Mouse (Mus musculus) MEL-GATA-1-ER (cell line): ENCODE data around the gene Cd6.

ENCODE experiments used
- DNase-seq: peaks from one replicate; pipeline ENCODE4 v3.0.0-alpha.2; 2012; ENCODE audit warnings: low read depth; ENCODE audit errors: extremely low read depth

Cd6 gene

DNA sequence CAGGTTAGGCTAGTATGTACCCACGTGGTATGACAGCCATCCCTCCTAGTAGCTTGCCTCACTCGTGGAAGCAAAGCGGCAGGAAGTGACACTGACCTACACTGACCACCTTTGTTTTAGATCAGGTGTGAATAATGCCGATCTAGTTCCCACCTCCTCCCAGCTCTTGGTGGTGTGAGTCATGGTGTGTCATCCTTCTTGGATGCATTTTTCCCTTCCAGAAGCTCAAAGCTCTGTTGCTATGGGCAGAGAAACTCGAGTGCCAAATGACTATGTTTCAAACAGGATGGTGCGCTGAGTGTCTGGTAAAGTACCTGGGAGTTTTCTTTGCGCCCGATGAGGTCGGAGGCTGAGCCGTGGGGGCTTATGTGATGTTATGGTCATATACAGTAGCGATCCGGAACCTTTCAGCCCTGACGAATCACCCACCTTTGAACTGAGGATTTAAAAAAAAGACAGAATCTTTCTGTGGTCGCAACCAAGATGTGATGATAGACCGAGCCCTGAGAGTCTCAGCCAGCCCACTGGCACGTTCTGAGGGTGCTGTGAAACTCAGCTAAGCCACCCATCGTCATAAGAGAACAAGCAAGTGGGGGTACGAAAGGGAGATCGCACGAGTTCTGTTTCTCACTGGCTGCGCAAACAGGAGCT, 66.4 kb downstream of the Cd6 start:
- no peak for DNase-seq

DNA sequence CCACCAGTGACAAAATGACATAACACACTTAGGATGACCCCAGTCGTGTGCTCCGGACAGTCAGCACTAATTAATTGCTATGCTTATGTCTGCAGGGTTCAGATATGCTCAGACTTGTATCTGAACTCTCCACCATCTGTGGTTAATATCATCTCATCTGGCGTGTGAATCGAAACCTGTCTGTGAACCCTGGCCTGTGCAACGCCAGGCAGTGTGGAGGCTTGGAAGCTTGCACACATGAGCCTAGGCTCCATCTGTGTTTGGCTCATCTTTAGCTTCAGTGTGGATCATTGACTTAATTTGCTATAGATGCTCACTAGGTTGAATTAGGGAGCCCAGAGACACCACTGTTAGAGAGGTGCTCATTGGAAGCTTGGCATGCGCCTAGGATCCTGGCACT, 67.4 kb downstream of the Cd6 start:
- no peak for DNase-seq

- no peak for DNase-seq
Measured at GRCm38 (mm10) chr19:10761794-10762415, 68.0 kb downstream of the Cd6 start.

DNA sequence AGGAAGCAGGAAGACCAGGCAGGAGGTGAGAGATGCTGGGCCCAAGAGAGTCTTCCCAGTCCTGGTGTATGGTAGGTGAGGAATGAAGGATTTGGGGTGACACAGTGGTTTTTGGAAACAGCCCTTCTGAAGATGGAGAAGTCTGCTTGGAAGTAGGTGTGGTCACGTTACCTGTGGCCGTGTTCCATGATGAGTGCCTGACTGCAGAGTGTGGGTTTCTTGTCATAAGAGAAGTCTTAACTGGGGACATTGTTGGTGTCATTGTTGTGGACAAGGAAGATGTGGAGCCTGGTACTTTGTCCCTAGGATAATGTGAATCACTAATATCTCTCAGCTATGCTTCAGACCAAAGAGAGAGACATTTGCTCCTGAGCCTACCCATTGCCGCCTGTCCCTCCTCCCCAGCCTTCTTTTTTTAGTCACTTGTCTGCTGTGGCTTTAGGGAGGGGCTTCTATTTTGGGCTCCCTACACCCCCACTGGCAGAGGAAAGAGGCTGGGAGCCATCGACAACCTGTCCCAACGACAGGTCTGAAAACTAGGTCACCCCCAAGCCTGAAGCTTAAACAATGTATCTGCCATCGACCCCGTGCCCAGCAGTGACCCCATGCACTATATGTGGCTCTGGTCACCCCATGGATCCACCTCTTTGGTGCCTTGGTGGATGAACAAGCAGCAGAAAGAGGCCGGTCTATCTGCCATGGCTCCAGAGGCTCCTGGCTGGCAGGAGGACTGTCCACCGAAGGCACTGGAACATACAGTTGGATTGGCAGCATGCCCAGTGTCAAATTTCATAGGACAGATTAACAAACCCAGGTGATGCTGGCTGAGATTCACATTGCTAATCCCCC, 69.7 kb downstream of the Cd6 start:
- no peak for DNase-seq

DNA sequence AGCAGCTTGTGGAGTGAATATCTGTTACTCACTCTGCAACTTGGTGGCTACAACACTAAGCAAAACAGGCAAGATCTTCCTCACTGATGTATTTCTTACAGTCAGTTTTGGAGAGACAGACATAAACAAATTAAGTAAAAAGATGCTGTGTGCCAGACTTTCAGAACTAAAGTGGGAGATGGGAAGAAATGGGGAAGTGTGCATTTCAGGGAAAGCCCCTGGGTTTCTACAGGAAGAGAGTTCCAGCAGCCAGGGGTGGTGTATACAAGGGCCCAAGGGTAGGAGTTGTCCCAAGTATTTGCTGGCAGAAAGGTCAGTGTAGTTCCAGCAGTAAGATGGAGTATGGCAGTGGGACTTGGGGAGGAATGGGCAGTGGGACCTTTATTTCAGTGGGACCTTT, 70.3 kb downstream of the Cd6 start:
- DNase-seq: no peak

GRCm38 (mm10) chr19:10758708-10759107, 71.2 kb downstream of the Cd6 start:
- no peak for DNase-seq

- DNase-seq: no peak
Measured at GRCm38 (mm10) chr19:10757526-10757925, 72.3 kb downstream of the Cd6 start.

GRCm38 (mm10) chr19:10757125-10757524, 72.7 kb downstream of the Cd6 start:
- no peak for DNase-seq

- no peak for DNase-seq
Measured at GRCm38 (mm10) chr19:10752646-10753045, 77.2 kb downstream of the Cd6 start.

DNA sequence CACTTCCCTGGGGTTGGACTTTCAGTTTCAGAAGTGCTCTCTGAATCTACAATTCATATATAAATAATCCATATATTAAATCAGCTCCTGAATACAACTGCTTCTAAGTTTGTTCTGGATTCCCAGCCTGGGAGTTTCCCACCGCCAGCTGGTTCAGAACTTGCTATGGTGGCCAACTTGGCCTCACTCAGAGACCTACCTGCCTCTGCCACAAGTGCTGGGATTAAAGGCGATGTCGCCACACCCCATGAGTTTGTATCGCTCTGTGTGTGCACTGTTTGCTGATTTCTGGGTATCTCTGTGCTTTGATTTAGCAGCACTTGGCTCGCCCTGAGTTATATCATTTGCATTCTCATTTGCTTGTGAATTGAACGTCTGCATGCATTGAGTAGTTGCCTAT, 77.8 kb downstream of the Cd6 start:
- DNase-seq: no peak

DNA sequence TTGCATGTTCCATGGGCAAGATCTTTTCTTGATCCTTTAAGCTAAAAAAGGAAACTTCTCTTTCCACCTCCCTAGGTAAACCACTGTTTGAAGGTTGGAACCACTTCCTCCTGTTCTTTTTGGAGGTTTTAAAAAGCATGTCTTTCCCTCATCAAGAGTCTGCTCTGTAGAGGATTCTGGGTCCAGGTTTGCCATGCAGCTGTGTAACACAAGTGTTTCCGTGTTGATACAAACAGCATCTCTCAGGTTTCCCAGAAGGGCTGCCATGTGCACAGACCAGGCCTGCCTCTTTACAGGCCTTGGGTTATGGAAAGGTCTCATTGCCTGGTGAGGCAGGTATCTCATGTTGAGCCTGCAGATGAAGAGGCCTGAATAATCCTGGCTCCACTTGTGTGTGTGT, 78.3 kb downstream of the Cd6 start:
- no peak for DNase-seq

DNA sequence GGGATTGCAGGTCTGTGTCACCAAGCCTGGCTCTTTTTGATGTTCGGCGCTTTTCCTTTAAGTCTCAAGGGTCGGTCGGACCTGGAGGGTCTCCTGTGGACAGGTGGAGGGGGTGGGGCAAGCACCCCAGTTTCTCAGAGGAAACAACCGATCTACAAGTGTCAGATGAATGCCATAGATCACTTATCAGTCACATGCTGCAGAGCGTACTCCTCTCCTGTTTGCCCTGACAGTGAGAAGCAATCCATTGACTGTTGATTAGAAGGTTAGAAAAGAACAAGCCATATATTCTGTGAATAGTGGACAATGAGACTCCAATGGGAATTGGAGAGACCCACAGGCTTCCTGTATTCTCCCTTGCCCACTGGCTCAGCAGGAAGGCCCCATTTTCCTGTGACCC, 79.7 kb downstream of the Cd6 start:
- DNase-seq: no peak

DNA sequence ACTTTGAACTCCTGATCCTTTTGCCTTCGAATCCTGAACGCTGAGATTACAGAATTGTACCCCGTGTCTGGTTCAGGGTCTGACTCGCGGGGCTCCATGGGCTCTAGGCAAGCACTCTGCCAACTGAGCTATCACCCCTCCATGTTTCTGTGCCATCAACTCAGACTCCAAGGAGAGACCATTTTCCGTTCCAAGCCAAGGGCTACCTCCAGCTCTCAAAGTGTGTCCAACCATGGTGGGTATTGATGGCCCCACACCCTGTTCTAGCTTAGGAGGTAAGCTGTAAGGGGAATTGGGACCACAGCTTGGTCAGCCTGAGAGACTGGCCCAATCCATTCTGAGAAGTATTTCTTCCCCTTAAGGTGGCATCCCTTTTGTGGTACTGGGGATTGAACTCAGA, 80.6 kb downstream of the Cd6 start:
- no peak for DNase-seq

DNA sequence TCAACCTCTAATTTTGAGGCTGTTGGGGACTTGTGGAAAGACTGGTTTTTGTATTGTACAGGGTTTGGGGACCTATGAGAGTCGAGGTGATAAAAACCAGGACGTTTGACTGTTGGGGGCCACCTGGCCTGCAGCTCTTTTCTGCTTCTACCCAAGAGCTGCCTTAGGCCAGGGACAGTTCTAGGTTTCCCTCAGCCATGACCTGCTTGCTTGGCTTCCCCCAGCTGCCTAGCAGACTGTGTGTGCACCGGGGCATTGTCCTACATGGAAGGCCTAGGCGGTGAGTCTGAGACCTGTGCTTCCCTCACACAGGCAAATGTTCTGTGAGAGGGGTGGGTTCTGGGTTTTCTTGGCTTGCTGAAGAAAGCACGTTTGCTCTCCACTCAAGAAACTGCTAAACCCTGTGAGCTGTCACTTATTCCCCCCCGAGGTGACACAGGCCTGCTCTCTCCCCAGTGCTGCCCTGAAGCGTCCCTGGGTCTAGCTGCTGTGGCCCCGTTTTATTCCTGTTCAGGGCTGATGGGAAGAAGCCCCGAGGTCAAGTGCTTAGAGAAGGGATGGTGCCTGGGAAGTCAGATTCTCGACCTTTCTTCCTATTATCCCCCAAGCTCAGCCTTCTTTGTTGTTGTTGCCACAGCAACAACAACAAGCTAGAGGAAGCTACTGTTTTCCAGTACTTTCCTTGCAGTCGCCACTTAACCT, 81.3 kb downstream of the Cd6 start:
- DNase-seq: no peak

DNA sequence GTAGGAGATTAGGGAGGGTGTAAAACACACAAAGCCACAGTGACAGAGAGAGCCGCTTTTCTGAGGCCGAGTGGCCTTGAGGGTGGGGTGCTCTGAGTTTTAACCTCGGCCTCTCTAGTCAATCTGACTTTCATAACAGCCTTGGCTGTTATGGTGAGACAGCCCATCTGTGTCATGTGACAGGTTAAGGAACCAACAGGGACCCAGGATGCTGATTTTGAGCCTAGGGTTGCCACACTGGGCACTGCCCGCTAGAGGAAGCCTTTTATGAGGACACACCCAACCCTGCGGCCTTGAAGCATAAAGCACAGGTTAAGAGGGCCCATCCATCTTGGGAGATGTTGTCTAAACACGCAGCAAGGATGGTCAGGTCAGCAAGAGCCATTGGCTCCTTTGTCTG, 82.1 kb downstream of the Cd6 start:
- DNase-seq: no peak

DNA sequence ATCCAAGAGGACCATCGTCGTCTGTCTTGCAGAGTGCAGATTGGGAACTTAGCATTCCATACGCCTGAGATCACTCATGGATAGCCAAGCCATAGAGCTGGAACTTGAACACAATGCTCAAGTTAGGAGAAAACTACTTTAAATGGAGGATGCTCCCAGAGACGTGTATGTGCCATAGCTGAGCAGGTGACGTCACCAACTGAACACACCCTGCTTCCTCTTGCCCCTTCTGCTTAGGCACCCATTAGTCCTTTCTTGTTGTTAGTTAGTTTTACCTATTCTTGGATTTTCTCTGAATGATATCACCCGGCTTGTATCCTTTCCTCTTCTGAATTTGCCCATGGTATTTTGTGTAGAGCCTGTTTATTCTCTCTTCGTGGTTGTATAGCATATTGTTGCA, 82.7 kb downstream of the Cd6 start:
- no peak for DNase-seq

DNA sequence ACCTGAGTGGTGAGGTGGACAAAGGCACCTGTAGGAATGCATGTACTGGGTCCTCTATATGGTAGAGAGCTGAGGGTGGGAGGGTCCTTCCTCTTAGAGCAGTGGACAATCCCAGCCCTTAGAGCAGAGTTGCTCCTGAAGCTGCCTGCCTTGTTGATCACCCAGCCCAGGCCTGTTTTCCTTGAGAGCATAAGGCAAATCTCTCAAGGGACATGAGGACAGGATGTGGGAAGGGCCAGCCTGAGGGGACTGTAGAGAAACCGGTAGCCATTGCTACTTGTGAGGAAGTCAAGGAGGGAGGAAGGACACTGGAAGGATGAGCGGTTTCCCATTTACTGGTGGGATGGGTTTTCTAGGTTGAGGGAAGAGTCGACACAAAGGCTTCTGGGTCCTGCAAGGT, 87.3 kb downstream of the Cd6 start:
- no peak for DNase-seq

GRCm38 (mm10) chr19:10742145-10742544, 87.7 kb downstream of the Cd6 start:
- no peak for DNase-seq

GRCm38 (mm10) chr19:10740641-10741440, 89.0 kb downstream of the Cd6 start:
- no peak for DNase-seq

- DNase-seq: no peak
Measured at GRCm38 (mm10) chr19:10739916-10740315, 89.9 kb downstream of the Cd6 start.
